Mouse (Mus musculus): ENCODE measurements around the gene Pi4k2b. TPM values are rescaled to one million over a fixed set of nuclear protein-coding genes. Genes with fewer than 3 reads are reported as not detected.

Gene Pi4k2b
- polyA plus RNA-seq, 1 experiment from 2014 or later, result 6.8 TPM

DNA sequence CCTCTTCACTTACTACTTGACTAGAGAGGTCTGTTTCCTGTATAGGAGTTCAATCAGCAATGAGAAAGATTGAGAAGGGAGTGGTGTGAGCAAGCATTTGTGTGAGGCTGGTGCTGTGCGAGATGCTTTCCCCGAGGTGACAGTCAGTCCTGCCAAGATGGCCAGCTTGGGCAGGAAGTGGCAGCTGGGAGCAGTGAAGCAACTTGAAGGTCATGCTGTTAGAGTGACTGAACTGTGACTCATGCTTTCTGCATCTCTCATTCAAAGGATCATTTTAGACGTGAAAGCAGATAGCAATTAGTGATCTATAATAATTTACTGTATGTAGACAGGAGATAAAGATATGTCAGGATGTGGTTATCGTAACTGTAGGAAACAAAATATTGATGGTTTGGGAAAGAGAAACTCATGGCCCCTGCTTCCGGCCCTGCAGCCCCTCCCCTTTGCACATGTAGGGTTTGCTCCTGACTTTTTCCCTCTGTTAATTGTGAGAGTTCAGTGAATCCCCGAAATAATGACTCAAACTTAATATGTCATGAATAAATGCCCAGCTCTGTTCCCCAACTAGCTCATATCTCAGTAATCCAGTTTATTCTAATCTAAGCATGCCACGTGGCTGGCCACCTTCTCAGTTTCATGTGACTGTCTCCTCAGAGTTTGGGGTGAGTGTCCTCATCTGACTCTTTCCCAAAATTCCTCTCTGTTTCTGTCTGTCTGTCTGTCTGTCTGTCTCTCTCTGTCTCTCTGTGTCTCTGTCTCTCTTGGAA is 45.4 kb downstream of the Pi4k2b start:
- Histone ChIP-seq H3K4me1 (ENCODE audit: control insufficient read depth, insufficient read depth, low read length) (no peaks in the 10 kb centered on the region), H3K36me3 (ENCODE audit: control insufficient read depth, insufficient read depth, low read length) (peaks cover 8% of the 10 kb centered on the region; the same call in 1 of the 2 replicates), H3K9ac (replicated peaks; ENCODE audit: low read length) (no peak overlapping the region), H3K9me3 (ENCODE audit: control insufficient read depth, low read length) (no peaks in the 10 kb centered on the region), H3K4me3 (replicated peaks; ENCODE audit: low read depth, low read length) (no peak overlapping the region), H3K27ac (replicated peaks; ENCODE audit: low read depth, low read length) (no peak overlapping the region), H3K4me2 (ENCODE audit: low read length) (no peak overlapping the region), H3K27me3 (ENCODE audit: control insufficient read depth, insufficient read depth, low read length) (no peaks in the 10 kb centered on the region)
- 93% methylated on average over 7 of the region's 7 CpGs for WGBS
- DNase-seq, result no peak
- no peak for ATAC-seq (ENCODE audit: low FRiP score, low TSS enrichment)

DNA sequence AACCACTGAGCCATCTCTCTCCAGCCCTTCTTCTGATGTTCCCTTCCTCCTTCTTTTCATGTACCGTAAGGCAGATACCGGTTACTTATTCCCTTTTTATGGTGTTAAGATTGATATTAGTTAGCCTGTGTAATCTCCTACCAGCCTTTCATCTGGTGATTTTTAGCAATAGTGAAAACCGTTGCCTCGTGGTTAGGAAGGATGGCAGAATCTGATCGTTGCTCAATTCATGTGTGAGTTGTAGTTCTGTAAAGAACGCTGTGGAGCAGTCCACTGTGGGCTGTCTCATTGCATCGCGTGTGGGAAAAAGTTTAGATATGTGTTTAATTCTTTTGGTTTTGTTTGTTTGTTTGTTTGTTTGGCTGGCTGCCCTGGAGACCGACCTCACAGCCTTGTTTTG is 51.9 kb downstream of the Pi4k2b start:
- no peak for ATAC-seq (ENCODE audit: low FRiP score, low TSS enrichment)
- H3K9me3 ChIP-seq (ENCODE audit: control insufficient read depth, low read length), result no peaks in the 10 kb centered on the region

DNA sequence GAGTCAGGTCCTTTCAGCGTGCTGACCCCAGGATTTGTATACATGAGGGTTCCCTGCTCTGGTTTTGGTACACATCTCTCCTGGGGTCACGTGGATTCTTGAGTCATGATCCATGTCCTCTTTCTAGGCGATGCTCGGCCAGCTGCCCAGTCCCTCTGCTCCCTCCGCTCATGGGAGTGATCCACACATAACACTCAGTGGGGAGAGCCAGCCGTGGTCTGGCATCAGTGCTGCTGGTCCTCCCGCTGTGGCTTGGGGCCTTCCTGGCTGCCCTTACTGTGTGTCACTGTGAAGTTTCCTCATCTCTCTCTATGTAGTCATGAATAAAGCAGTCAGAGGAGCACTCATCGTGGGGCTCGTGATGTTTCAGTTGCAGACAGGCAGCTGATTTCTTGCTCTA is 52.7 kb downstream of the Pi4k2b start:
- WGBS, result 93% methylated on average over 9 of the region's 9 CpGs
- Histone ChIP-seq H3K4me3 (replicated peaks; ENCODE audit: low read depth, low read length) (no peak overlapping the region), H3K27ac (replicated peaks; ENCODE audit: low read depth, low read length) (no peak overlapping the region), H3K36me3 (ENCODE audit: control insufficient read depth, insufficient read depth, low read length) (peaks cover 30% of the 10 kb centered on the region), H3K27me3 (ENCODE audit: control insufficient read depth, insufficient read depth, low read length) (no peaks in the 10 kb centered on the region), H3K4me2 (ENCODE audit: low read length) (no peak overlapping the region), H3K9ac (replicated peaks; ENCODE audit: low read length) (no peak overlapping the region), H3K9me3 (ENCODE audit: control insufficient read depth, low read length) (no peaks in the 10 kb centered on the region), H3K4me1 (ENCODE audit: control insufficient read depth, insufficient read depth, low read length) (no peaks in the 10 kb centered on the region)
- DNase-seq, result no peak
- ATAC-seq (ENCODE audit: low FRiP score, low TSS enrichment), result no peak

More for the DNA sequence above, 51.9 kb downstream of the Pi4k2b start:
- DNase-seq, result no peak
- Histone ChIP-seq H3K4me1 (ENCODE audit: control insufficient read depth, insufficient read depth, low read length) (no peaks in the 10 kb centered on the region), H3K36me3 (ENCODE audit: control insufficient read depth, insufficient read depth, low read length) (peaks cover 29% of the 10 kb centered on the region), H3K4me3 (replicated peaks; ENCODE audit: low read depth, low read length) (no peak overlapping the region), H3K27ac (replicated peaks; ENCODE audit: low read depth, low read length) (no peak overlapping the region), H3K9ac (replicated peaks; ENCODE audit: low read length) (no peak overlapping the region), H3K4me2 (ENCODE audit: low read length) (no peak overlapping the region), H3K27me3 (ENCODE audit: control insufficient read depth, insufficient read depth, low read length) (no peaks in the 10 kb centered on the region)
- 94% methylated on average over 9 of the region's 9 CpGs for WGBS

DNA sequence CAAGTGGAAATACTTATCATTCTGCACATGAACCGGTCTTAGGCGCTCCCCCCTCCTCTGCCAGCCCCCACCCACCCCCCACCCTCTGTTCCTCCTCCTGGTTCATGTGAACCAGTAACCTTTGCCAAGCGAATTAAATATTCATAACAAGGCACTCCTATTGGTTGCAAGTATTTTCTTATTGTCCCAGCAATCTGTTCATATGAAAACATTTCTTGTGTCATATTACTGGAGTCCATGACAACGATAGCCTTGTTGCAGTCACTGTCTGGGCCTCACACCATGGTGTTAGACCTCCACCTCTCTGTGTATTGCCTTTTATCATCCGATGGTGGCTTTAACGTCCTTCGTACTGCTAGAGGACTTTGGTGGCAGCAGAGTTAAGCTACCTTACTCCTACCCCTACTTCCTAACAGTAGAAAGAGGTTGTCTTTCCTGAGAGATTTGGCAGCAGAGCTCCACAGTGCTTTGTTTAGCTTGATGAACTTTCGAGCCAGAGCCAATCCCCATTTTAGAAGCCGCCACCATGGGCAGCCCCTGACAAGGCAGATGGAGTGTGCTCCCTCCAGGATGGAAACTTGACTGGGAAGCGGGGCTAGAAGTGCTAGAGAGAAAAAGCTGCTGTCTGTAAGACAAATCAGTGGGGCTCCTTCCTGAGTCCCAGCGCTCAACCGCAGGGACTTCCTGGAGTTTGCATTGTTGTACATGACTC is 58.1 kb downstream of the Pi4k2b start:
- Histone ChIP-seq H3K9me3 (ENCODE audit: control insufficient read depth, low read length) (no peaks in the 10 kb centered on the region), H3K4me3 (replicated peaks; ENCODE audit: low read depth, low read length) (no peak overlapping the region), H3K9ac (replicated peaks; ENCODE audit: low read length) (no peak overlapping the region), H3K36me3 (ENCODE audit: control insufficient read depth, insufficient read depth, low read length) (peaks cover 33% of the 10 kb centered on the region), H3K27ac (replicated peaks; ENCODE audit: low read depth, low read length) (no peak overlapping the region), H3K4me2 (ENCODE audit: low read length) (no peak overlapping the region), H3K4me1 (ENCODE audit: control insufficient read depth, insufficient read depth, low read length) (no peaks in the 10 kb centered on the region), H3K27me3 (ENCODE audit: control insufficient read depth, insufficient read depth, low read length) (no peaks in the 10 kb centered on the region)
- ATAC-seq (ENCODE audit: low FRiP score, low TSS enrichment) (no peak), DNase-seq (no peak)
- WGBS, result 93% methylated on average over 12 of the region's 12 CpGs

DNA sequence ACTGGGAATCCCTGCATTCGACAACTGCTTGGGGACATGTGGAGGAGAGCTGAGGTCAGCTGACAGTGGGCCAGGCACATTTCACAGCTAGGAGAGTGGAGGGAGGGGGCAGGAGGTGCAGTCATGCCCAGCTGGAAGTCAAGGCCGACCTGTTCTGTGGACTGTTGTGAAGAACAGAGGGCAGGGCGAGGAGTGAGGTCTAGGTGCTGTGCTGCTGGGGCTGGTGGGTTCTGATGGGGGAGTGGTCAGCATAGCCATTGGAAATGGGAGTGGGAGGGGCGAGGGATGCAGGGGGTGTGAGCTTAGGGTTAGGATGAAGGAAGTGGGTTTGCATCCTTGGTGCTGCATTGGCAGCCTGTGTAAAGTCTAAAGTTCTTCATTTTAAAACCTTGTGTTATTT is 64.4 kb downstream of the Pi4k2b start:
- Histone ChIP-seq H3K4me3 (replicated peaks; ENCODE audit: low read depth, low read length) (no peak overlapping the region), H3K9ac (replicated peaks; ENCODE audit: low read length) (no peak overlapping the region), H3K4me1 (ENCODE audit: control insufficient read depth, insufficient read depth, low read length) (no peaks in the 10 kb centered on the region), H3K9me3 (ENCODE audit: control insufficient read depth, low read length) (no peaks in the 10 kb centered on the region), H3K36me3 (ENCODE audit: control insufficient read depth, insufficient read depth, low read length) (peaks cover 11% of the 10 kb centered on the region), H3K27me3 (ENCODE audit: control insufficient read depth, insufficient read depth, low read length) (no peaks in the 10 kb centered on the region), H3K27ac (replicated peaks; ENCODE audit: low read depth, low read length) (no peak overlapping the region), H3K4me2 (ENCODE audit: low read length) (no peak overlapping the region)
- WGBS, result 85% methylated on average over 4 of the region's 4 CpGs
- DNase-seq (no peak), ATAC-seq (ENCODE audit: low FRiP score, low TSS enrichment) (no peak)

DNA sequence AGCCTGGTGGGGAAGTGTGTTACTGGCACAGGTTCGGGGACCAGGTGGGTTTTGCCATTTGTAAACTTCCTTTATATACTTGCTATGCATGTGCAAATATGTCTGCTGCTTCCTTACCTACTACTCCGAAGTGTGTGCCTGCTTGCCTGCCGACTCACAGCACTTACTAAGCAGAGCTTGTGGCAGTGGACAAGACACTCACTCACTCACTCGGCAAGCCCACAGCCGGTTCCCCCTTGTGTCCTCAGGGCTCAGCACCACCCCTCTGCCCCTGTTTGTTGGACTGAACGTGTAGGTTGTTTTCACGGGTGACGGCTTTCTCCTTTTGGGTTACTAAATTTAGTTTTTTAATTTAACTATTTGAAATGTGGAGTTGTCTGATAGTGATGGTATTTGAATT is 65.0 kb downstream of the Pi4k2b start:
- no peak overlapping the region for H3K27ac ChIP-seq (replicated peaks; ENCODE audit: low read depth, low read length)
- H3K27me3 ChIP-seq (ENCODE audit: control insufficient read depth, insufficient read depth, low read length), result no peaks in the 10 kb centered on the region
- H3K4me1 ChIP-seq (ENCODE audit: control insufficient read depth, insufficient read depth, low read length), result no peaks in the 10 kb centered on the region
- 88% methylated on average over 8 of the region's 8 CpGs for WGBS
- H3K9me3 ChIP-seq (ENCODE audit: control insufficient read depth, low read length), result no peaks in the 10 kb centered on the region
- no peak overlapping the region for H3K4me3 ChIP-seq (replicated peaks; ENCODE audit: low read depth, low read length)
- DNase-seq (no peak), ATAC-seq (ENCODE audit: low FRiP score, low TSS enrichment) (no peak)
- no peak overlapping the region for H3K4me2 ChIP-seq (ENCODE audit: low read length)
- H3K9ac ChIP-seq (replicated peaks; ENCODE audit: low read length), result no peak overlapping the region
- peaks cover 11% of the 10 kb centered on the region for H3K36me3 ChIP-seq (ENCODE audit: control insufficient read depth, insufficient read depth, low read length)

DNA sequence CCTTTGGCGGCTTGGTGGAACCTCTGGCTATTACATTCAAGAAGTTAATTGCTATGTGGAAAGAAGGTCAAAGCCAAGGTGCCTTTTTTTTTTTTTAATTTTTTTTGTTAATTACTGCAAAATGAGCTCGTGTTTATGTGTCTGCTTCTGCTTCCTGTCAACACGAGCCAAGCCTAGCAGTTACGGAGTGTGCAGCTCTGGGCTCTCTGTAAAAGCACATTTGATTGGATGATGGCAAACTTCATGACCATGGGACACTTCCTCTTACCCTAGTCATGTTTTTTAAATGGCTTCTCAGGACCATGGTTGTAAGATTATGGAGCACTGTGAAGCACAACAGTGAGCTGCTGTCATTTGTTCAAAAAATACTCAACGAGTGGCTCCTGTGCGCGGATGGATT is 65.7 kb downstream of the Pi4k2b start:
- ATAC-seq (ENCODE audit: low FRiP score, low TSS enrichment), result no peak
- Histone ChIP-seq H3K9ac (replicated peaks; ENCODE audit: low read length) (no peak overlapping the region), H3K9me3 (ENCODE audit: control insufficient read depth, low read length) (no peaks in the 10 kb centered on the region), H3K4me3 (replicated peaks; ENCODE audit: low read depth, low read length) (no peak overlapping the region), H3K4me2 (ENCODE audit: low read length) (no peak overlapping the region), H3K27me3 (ENCODE audit: control insufficient read depth, insufficient read depth, low read length) (no peaks in the 10 kb centered on the region), H3K27ac (replicated peaks; ENCODE audit: low read depth, low read length) (no peak overlapping the region), H3K4me1 (ENCODE audit: control insufficient read depth, insufficient read depth, low read length) (no peaks in the 10 kb centered on the region), H3K36me3 (ENCODE audit: control insufficient read depth, insufficient read depth, low read length) (peaks cover 11% of the 10 kb centered on the region)
- WGBS, result 92% methylated on average over 7 of the region's 7 CpGs
- DNase-seq, result no peak

DNA sequence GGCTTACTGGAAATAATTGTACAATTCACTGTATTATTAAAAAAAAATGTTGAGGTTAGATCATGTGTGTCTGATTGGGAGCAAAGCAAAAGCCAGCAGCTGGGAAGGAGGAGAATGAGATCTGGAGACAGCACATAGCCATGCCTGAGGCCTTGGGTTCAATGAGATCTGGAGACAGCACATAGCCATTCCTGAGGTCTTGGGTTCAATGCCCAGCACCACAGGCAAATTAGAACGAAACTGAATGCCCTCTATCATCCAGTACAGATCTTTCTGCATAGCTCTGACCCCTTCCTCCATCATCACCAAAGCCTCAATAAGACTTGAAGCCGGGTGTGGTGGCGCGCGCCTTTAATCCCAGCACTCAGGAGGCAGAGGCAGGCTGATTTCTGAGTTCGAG is 69.1 kb downstream of the Pi4k2b start:
- H3K9ac ChIP-seq (replicated peaks; ENCODE audit: low read length), result no peak overlapping the region
- no peak overlapping the region for H3K27ac ChIP-seq (replicated peaks; ENCODE audit: low read depth, low read length)
- no peaks in the 10 kb centered on the region for H3K4me1 ChIP-seq (ENCODE audit: control insufficient read depth, insufficient read depth, low read length)
- DNase-seq (no peak), ATAC-seq (ENCODE audit: low FRiP score, low TSS enrichment) (no peak)
- H3K4me2 ChIP-seq (ENCODE audit: low read length), result no peak overlapping the region
- H3K36me3 ChIP-seq (ENCODE audit: control insufficient read depth, insufficient read depth, low read length), result peaks cover 14% of the 10 kb centered on the region
- H3K27me3 ChIP-seq (ENCODE audit: control insufficient read depth, insufficient read depth, low read length), result no peaks in the 10 kb centered on the region
- no peak overlapping the region for H3K4me3 ChIP-seq (replicated peaks; ENCODE audit: low read depth, low read length)
- no peaks in the 10 kb centered on the region for H3K9me3 ChIP-seq (ENCODE audit: control insufficient read depth, low read length)
- WGBS, result 96% methylated on average over 6 of the region's 6 CpGs

DNA sequence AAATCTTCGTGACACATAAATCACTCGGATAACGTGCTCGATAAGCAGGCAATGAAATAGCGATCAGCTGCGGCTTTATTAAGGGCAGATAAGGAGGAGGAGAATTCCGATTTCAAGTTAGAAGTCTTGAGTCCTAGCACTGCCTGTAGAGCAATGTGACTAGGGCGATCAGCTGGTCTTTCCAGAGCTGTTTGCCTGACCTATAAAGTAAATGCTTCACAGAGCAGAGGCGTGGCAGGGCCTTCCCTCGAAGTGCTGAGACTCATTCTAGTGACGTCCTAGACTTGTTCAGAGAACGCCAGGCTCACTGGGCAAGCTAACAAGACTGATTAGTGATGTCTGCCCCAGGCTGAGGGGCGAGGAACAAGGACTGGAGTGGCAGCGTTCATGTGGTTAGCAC is 69.7 kb downstream of the Pi4k2b start:
- WGBS, result 95% methylated on average over 14 of the region's 14 CpGs
- ATAC-seq (ENCODE audit: low FRiP score, low TSS enrichment), result no peak
- Histone ChIP-seq H3K27ac (replicated peaks; ENCODE audit: low read depth, low read length) (no peak overlapping the region), H3K36me3 (ENCODE audit: control insufficient read depth, insufficient read depth, low read length) (peaks cover 15% of the 10 kb centered on the region), H3K27me3 (ENCODE audit: control insufficient read depth, insufficient read depth, low read length) (no peaks in the 10 kb centered on the region), H3K4me1 (ENCODE audit: control insufficient read depth, insufficient read depth, low read length) (no peaks in the 10 kb centered on the region), H3K4me2 (ENCODE audit: low read length) (no peak overlapping the region), H3K9me3 (ENCODE audit: control insufficient read depth, low read length) (no peaks in the 10 kb centered on the region), H3K4me3 (replicated peaks; ENCODE audit: low read depth, low read length) (no peak overlapping the region), H3K9ac (replicated peaks; ENCODE audit: low read length) (no peak overlapping the region)
- DNase-seq, result no peak
